Mouse (Mus musculus) heart, embryonic 15.5 days (tissue): ENCODE data around the gene Baz2b. TPM values are rescaled to one million over a fixed set of nuclear protein-coding genes. Genes with fewer than 3 reads are reported as not detected.

Source experiments
- ATAC-seq: fragments of 200-750 bp; cut with Nextera tagmentation; replicated peaks from 2 replicates; pipeline ENCODE4 v1.8.0; 2017; ENCODE audit warnings: low read depth, moderate TSS enrichment; ENCODE audit not compliant: insufficient number of reproducible peaks, insufficient read depth, low FRiP score
- H3K27ac ChIP-seq: fragments of 300-500 bp; sonication (generic); 2 replicates; pipeline ENCODE4 v1.5.1; 2015; ENCODE audit warnings: mild to moderate bottlenecking, inconsistent platforms
- H3K27me3 ChIP-seq: fragments of 300-500 bp; sonication (generic); 2 replicates; pipeline ENCODE4 v1.6.1; 2015; ENCODE audit warnings: inconsistent platforms
- H3K36me3 ChIP-seq: fragments of 300-500 bp; sonication (generic); 2 replicates; pipeline ENCODE4 v1.6.1; 2015; ENCODE audit warnings: mild to moderate bottlenecking, inconsistent platforms
- H3K4me1 ChIP-seq: fragments of 300-500 bp; sonication (generic); replicated peaks from 2 replicates; pipeline ENCODE4 v1.6.1; 2015; ENCODE audit warnings: inconsistent platforms
- H3K4me2 ChIP-seq: fragments of 300-500 bp; sonication (generic); 2 replicates; pipeline ENCODE4 v1.6.1; 2015; ENCODE audit warnings: inconsistent platforms, mild to moderate bottlenecking, moderate library complexity
- H3K4me3 ChIP-seq: fragments of 300-500 bp; sonication (generic); 2 replicates; pipeline ENCODE4 v1.5.1; 2015; ENCODE audit warnings: mild to moderate bottlenecking, inconsistent platforms
- H3K9ac ChIP-seq: fragments of 300-500 bp; sonication (generic); 2 replicates; pipeline ENCODE4 v1.6.1; 2015; ENCODE audit warnings: mild to moderate bottlenecking, inconsistent platforms
- H3K9me3 ChIP-seq: fragments of 300-500 bp; sonication (generic); replicated peaks from 2 replicates; pipeline ENCODE4 v1.6.1; 2016; ENCODE audit warnings: inconsistent platforms
- WGBS: fragments of 180-500 bp; shearing (Covaris S2); methylation state at CpG from one replicate; pipeline ENCODE4 v1.1.7; 2015; ENCODE audit warnings: mixed read lengths; 5-methylcytosine and 5-hydroxymethylcytosine counted together
- polyA plus RNA-seq: library from polyadenylated mRNA; unstranded; fragments of >200 nt; fragmentation: Nextera tagmentation; extraction: Ambion mirVana; gene quantifications from 2 replicates; pipeline ENCODE4 v1.2.1, GENCODE M21; 2015

Gene Baz2b
- polyA plus RNA-seq, 1 experiment from 2014 or later: 42.3 TPM

- ATAC-seq: no peak
- H3K9me3 ChIP-seq: no peaks in the 10 kb centered on the region
- H3K9ac ChIP-seq: no peak overlapping the region
- H3K4me2 ChIP-seq: peak overlapping the region; percentile 56
- H3K27ac ChIP-seq: 0 out of 2 replicates have a peak overlapping the region, but pooled peaks have one; percentile 85
- peaks cover 12% of the 10 kb centered on the region for H3K4me1 ChIP-seq
- WGBS: 60% methylated on average over 8 of the region's 8 CpGs
- H3K27me3 ChIP-seq: no peaks in the 10 kb centered on the region
- peak overlapping the region; percentile 88 for H3K4me3 ChIP-seq
- no peaks in the 10 kb centered on the region; the same call in 1 of the 2 replicates for H3K36me3 ChIP-seq
Observed at GRCm38 (mm10) chr2:59882742-59883281, 326.8 kb downstream of the Baz2b start.

- H3K27ac ChIP-seq: peak within 1 kb of the TSS; percentile 85
- peak within 1 kb of the TSS; percentile 63 for H3K9ac ChIP-seq
- H3K4me3 ChIP-seq: peak within 1 kb of the TSS; percentile 88
- H3K4me1 ChIP-seq: peaks cover 12% of the 10 kb centered on the region
- peak; percentile 97 for ATAC-seq
- no peaks in the 10 kb centered on the region for H3K9me3 ChIP-seq
- no peaks in the 10 kb centered on the region; the same call in 1 of the 2 replicates for H3K36me3 ChIP-seq
- no peaks in the 10 kb centered on the region for H3K27me3 ChIP-seq
- peak within 1 kb of the TSS; percentile 56 for H3K4me2 ChIP-seq
- WGBS: 3% methylated on average over 57 of the region's 57 CpGs
Observed at GRCm38 (mm10) chr2:59881831-59882741, 327.6 kb downstream of the Baz2b start, which contains the start of gene Wdsub1. Wdsub1 (minus strand) TSS chr2:59882591.

GRCm38 (mm10) chr2:59881404-59881803, 328.2 kb downstream of the Baz2b start:
- Histone ChIP-seq H3K36me3 (peaks cover 5% of the 10 kb centered on the region; the same call in 1 of the 2 replicates), H3K9ac (peak overlapping the region; percentile 63), H3K9me3 (no peaks in the 10 kb centered on the region), H3K4me3 (peak overlapping the region; percentile 88), H3K27ac (peak overlapping the region; percentile 85), H3K27me3 (no peaks in the 10 kb centered on the region), H3K4me2 (peak overlapping the region; percentile 56), H3K4me1 (peaks cover 12% of the 10 kb centered on the region)
- ATAC-seq: no peak
- 39% methylated on average over 6 of the region's 6 CpGs for WGBS

- Histone ChIP-seq H3K9me3 (no peaks in the 10 kb centered on the region), H3K36me3 (peaks cover 17% of the 10 kb centered on the region; the same call in 1 of the 2 replicates), H3K9ac (no peak overlapping the region), H3K27ac (no peak overlapping the region), H3K27me3 (no peaks in the 10 kb centered on the region), H3K4me1 (peaks cover 11% of the 10 kb centered on the region), H3K4me3 (no peak overlapping the region), H3K4me2 (no peak overlapping the region)
- 64% methylated on average over 19 of the region's 19 CpGs for WGBS
- no peak for ATAC-seq
Observed at GRCm38 (mm10) chr2:59878221-59878620, 331.4 kb downstream of the Baz2b start.

GRCm38 (mm10) chr2:59877335-59877734, 332.3 kb downstream of the Baz2b start:
- no peak overlapping the region for H3K9ac ChIP-seq
- no peak overlapping the region for H3K27ac ChIP-seq
- 75% methylated on average over 4 of the region's 4 CpGs for WGBS
- H3K9me3 ChIP-seq: no peaks in the 10 kb centered on the region
- H3K27me3 ChIP-seq: no peaks in the 10 kb centered on the region
- peaks cover 5% of the 10 kb centered on the region for H3K4me1 ChIP-seq
- H3K4me2 ChIP-seq: no peak overlapping the region
- H3K4me3 ChIP-seq: no peak overlapping the region
- no peak for ATAC-seq
- peaks cover 26% of the 10 kb centered on the region for H3K36me3 ChIP-seq

GRCm38 (mm10) chr2:59876482-59876881, 333.2 kb downstream of the Baz2b start:
- Histone ChIP-seq H3K4me1 (peaks cover 2% of the 10 kb centered on the region), H3K36me3 (peaks cover 33% of the 10 kb centered on the region)
- no peak for ATAC-seq

GRCm38 (mm10) chr2:59870526-59870925, 339.1 kb downstream of the Baz2b start:
- H3K9me3 ChIP-seq: no peaks in the 10 kb centered on the region
- H3K4me1 ChIP-seq: no peaks in the 10 kb centered on the region
- no peak for ATAC-seq
- no peak overlapping the region for H3K27ac ChIP-seq
- 80% methylated on average over 6 of the region's 6 CpGs for WGBS
- H3K4me2 ChIP-seq: no peak overlapping the region
- H3K4me3 ChIP-seq: no peak overlapping the region
- peaks cover 26% of the 10 kb centered on the region for H3K36me3 ChIP-seq
- H3K9ac ChIP-seq: no peak overlapping the region
- H3K27me3 ChIP-seq: no peaks in the 10 kb centered on the region

More at GRCm38 (mm10) chr2:59876482-59876881, 333.2 kb downstream of the Baz2b start:
- Histone ChIP-seq H3K27me3 (no peaks in the 10 kb centered on the region), H3K27ac (no peak overlapping the region), H3K4me2 (no peak overlapping the region), H3K9me3 (no peaks in the 10 kb centered on the region), H3K9ac (no peak overlapping the region), H3K4me3 (no peak overlapping the region)
- WGBS: 88% methylated on average over 15 of the region's 15 CpGs

GRCm38 (mm10) chr2:59862618-59863017, 347.0 kb downstream of the Baz2b start:
- Histone ChIP-seq H3K4me3 (no peak overlapping the region), H3K4me2 (no peak overlapping the region), H3K9ac (no peak overlapping the region), H3K27me3 (no peaks in the 10 kb centered on the region), H3K27ac (no peak overlapping the region), H3K9me3 (no peaks in the 10 kb centered on the region), H3K4me1 (no peaks in the 10 kb centered on the region), H3K36me3 (peaks cover 29% of the 10 kb centered on the region; the same call in 1 of the 2 replicates)
- 91% methylated on average over 6 of the region's 6 CpGs for WGBS
- ATAC-seq: no peak

- no peak for ATAC-seq
- H3K9ac ChIP-seq: no peak overlapping the region
- no peak overlapping the region for H3K4me2 ChIP-seq
- H3K9me3 ChIP-seq: no peaks in the 10 kb centered on the region
- peaks cover 28% of the 10 kb centered on the region; the same call in 1 of the 2 replicates for H3K36me3 ChIP-seq
- no peaks in the 10 kb centered on the region for H3K27me3 ChIP-seq
- H3K4me1 ChIP-seq: no peaks in the 10 kb centered on the region
- WGBS: 83% methylated on average over 9 of the region's 9 CpGs
- no peak overlapping the region for H3K4me3 ChIP-seq
- H3K27ac ChIP-seq: no peak overlapping the region
Observed at GRCm38 (mm10) chr2:59854363-59854762, 355.3 kb downstream of the Baz2b start.

- 82% methylated on average over 10 of the region's 10 CpGs for WGBS
- no peak for ATAC-seq
- H3K9me3 ChIP-seq: no peaks in the 10 kb centered on the region
- peaks cover 22% of the 10 kb centered on the region; the same call in 1 of the 2 replicates for H3K36me3 ChIP-seq
- no peak overlapping the region for H3K4me2 ChIP-seq
- H3K27ac ChIP-seq: no peak overlapping the region
- no peak overlapping the region for H3K9ac ChIP-seq
- no peak overlapping the region for H3K4me3 ChIP-seq
- no peaks in the 10 kb centered on the region for H3K4me1 ChIP-seq
- no peaks in the 10 kb centered on the region for H3K27me3 ChIP-seq
Observed at GRCm38 (mm10) chr2:59853543-59853942, 356.1 kb downstream of the Baz2b start.

- Histone ChIP-seq H3K4me3 (no peak overlapping the region), H3K36me3 (peaks cover 17% of the 10 kb centered on the region; the same call in 1 of the 2 replicates), H3K9me3 (no peaks in the 10 kb centered on the region), H3K27me3 (no peaks in the 10 kb centered on the region), H3K27ac (no peak overlapping the region), H3K4me1 (no peaks in the 10 kb centered on the region), H3K9ac (no peak overlapping the region), H3K4me2 (no peak overlapping the region)
- no peak for ATAC-seq
- WGBS: 90% methylated on average over 11 of the region's 11 CpGs
Observed at GRCm38 (mm10) chr2:59852916-59853315, 356.7 kb downstream of the Baz2b start.
